Mouse (Mus musculus): ENCODE results near the gene Pgm5.

Gene Pgm5

GRCm38 (mm10) chr19:24861612-24862451, at the start of gene Pgm5:
Pgm5 (minus strand) TSS chr19:24861855.
- in situ Hi-C loops (cut with MboI; ENCODE audit: low pct_unique_long_range_greater_than_20kb in 1 of 2, low sequenced_read_pairs in 2 of 2, unreplicated experiment in 1 of 2): loop anchor here in 1 of 2 experiments (25.0 kb wide), 1 partner anchor 550 kb away; no protein-coding TSS in a partner anchor

GRCm38 (mm10) chr19:24908385-24909155, 46.9 kb upstream of the Pgm5 start:
- in situ Hi-C loops (cut with MboI; ENCODE audit: low pct_unique_long_range_greater_than_20kb in 1 of 2, low sequenced_read_pairs in 2 of 2, unreplicated experiment in 1 of 2): no loop called here

- in situ Hi-C loops (cut with MboI; ENCODE audit: low pct_unique_long_range_greater_than_20kb in 1 of 2, low sequenced_read_pairs in 2 of 2, unreplicated experiment in 1 of 2): no loop called here
Measured at GRCm38 (mm10) chr19:24907655-24908054, 46.0 kb upstream of the Pgm5 start.

GRCm38 (mm10) chr19:24902821-24903220, 41.2 kb upstream of the Pgm5 start:
- in situ Hi-C loops (cut with MboI; ENCODE audit: low pct_unique_long_range_greater_than_20kb in 1 of 2, low sequenced_read_pairs in 2 of 2, unreplicated experiment in 1 of 2): no loop called here

- in situ Hi-C loops (cut with MboI; ENCODE audit: low pct_unique_long_range_greater_than_20kb in 1 of 2, low sequenced_read_pairs in 2 of 2, unreplicated experiment in 1 of 2): no loop called here
Measured at GRCm38 (mm10) chr19:24902256-24902655, 40.6 kb upstream of the Pgm5 start.

- in situ Hi-C loops (cut with MboI; ENCODE audit: low pct_unique_long_range_greater_than_20kb in 1 of 2, low sequenced_read_pairs in 2 of 2, unreplicated experiment in 1 of 2): no loop called here
Measured at GRCm38 (mm10) chr19:24901666-24902065, 40.0 kb upstream of the Pgm5 start.

GRCm38 (mm10) chr19:24900581-24901220, 39.0 kb upstream of the Pgm5 start, which contains the start of gene Foxd4:
Foxd4 (minus strand) TSS chr19:24901197.
- in situ Hi-C loops (cut with MboI; ENCODE audit: low pct_unique_long_range_greater_than_20kb in 1 of 2, low sequenced_read_pairs in 2 of 2, unreplicated experiment in 1 of 2): no loop called here

GRCm38 (mm10) chr19:24899578-24900544, 38.2 kb upstream of the Pgm5 start:
- in situ Hi-C loops (cut with MboI; ENCODE audit: low pct_unique_long_range_greater_than_20kb in 1 of 2, low sequenced_read_pairs in 2 of 2, unreplicated experiment in 1 of 2): no loop called here

GRCm38 (mm10) chr19:24898737-24899577, 37.3 kb upstream of the Pgm5 start:
- in situ Hi-C loops (cut with MboI; ENCODE audit: low pct_unique_long_range_greater_than_20kb in 1 of 2, low sequenced_read_pairs in 2 of 2, unreplicated experiment in 1 of 2): no loop called here

- in situ Hi-C loops (cut with MboI; ENCODE audit: low pct_unique_long_range_greater_than_20kb in 1 of 2, low sequenced_read_pairs in 2 of 2, unreplicated experiment in 1 of 2): no loop called here
Measured at GRCm38 (mm10) chr19:24897896-24898736, 36.5 kb upstream of the Pgm5 start.

GRCm38 (mm10) chr19:24897006-24897895, 35.6 kb upstream of the Pgm5 start:
- in situ Hi-C loops (cut with MboI; ENCODE audit: low pct_unique_long_range_greater_than_20kb in 1 of 2, low sequenced_read_pairs in 2 of 2, unreplicated experiment in 1 of 2): no loop called here

- in situ Hi-C loops (cut with MboI; ENCODE audit: low pct_unique_long_range_greater_than_20kb in 1 of 2, low sequenced_read_pairs in 2 of 2, unreplicated experiment in 1 of 2): no loop called here
Measured at GRCm38 (mm10) chr19:24896536-24896935, 34.9 kb upstream of the Pgm5 start.

- in situ Hi-C loops (cut with MboI; ENCODE audit: low pct_unique_long_range_greater_than_20kb in 1 of 2, low sequenced_read_pairs in 2 of 2, unreplicated experiment in 1 of 2): no loop called here
Measured at GRCm38 (mm10) chr19:24886888-24887287, 25.2 kb upstream of the Pgm5 start.

GRCm38 (mm10) chr19:24885504-24885903, 23.8 kb upstream of the Pgm5 start:
- in situ Hi-C loops (cut with MboI; ENCODE audit: low pct_unique_long_range_greater_than_20kb in 1 of 2, low sequenced_read_pairs in 2 of 2, unreplicated experiment in 1 of 2): no loop called here

GRCm38 (mm10) chr19:24881237-24881636, 19.6 kb upstream of the Pgm5 start:
- in situ Hi-C loops (cut with MboI; ENCODE audit: low pct_unique_long_range_greater_than_20kb in 1 of 2, low sequenced_read_pairs in 2 of 2, unreplicated experiment in 1 of 2): no loop called here

All from mouse embryonic stem cell (cell line).